Mouse (Mus musculus): Measurements from ENCODE around the gene Ttc27. TPM values are rescaled to one million over a fixed set of nuclear protein-coding genes. Genes with fewer than 3 reads are reported as not detected.

Ttc27 gene
- polyA plus RNA-seq, 1 experiment from 2014 or later = 16.1 TPM

DNA sequence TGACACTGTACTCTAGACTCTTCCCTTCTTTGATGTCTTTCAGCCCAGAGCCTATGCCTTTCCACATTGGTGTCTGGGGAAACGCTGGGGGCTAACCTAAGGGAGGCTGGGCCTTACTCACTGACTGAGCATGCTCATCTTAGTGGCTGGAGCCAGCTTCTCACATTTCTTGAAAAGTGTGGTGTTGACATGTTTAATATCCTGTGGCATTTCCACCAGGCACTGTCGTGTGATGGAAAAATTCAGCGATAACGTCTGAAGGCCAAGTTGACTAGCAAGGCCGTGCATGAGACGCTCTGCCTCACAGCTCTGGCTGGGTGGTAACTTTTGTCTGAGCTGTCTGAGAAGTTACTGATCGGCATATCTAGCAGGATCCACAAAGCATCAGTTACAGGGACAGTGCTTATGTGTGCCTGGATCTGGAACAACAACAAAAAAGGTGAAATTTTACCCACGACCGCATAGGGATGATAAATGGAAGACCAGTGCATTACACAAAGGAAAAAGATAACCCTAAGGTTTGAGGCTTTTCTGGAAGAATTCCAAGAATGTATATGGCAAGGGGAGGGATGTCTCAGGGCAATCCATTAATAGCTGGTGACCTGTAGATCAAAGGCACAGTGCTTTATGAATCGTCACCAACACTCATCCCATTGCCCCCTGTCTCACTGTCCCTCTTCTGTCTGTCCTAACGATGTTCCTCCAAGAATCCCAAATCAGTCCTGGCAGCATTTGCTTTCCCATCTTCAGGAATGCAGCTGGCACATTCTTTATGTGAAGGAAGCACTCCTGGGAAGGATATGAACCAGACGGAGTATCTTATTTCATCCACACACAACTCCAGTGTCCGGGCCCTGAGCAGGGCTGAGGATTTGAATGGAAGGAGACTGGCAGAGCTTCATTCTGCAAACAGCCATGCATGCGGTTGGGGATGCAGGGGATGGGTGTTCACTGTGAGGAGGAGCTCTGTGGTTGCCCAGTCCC, 152.9 kb downstream of the Ttc27 start:
- no peak for ATAC-seq
- Histone ChIP-seq H3K4me1 (replicated peaks) (peaks cover 23% of the 10 kb centered on the region), H3K27me3 (no peaks in the 10 kb centered on the region), H3K4me3 (replicated peaks) (no peak overlapping the region), H3K9me3 (no peaks in the 10 kb centered on the region), H3K4me2 (replicated peaks) (no peak overlapping the region), H3K9ac (replicated peaks) (no peak overlapping the region), H3K27ac (no peak overlapping the region), H3K36me3 (no peaks in the 10 kb centered on the region)
- WGBS = 79% methylated on average over 14 of the region's 14 CpGs

DNA sequence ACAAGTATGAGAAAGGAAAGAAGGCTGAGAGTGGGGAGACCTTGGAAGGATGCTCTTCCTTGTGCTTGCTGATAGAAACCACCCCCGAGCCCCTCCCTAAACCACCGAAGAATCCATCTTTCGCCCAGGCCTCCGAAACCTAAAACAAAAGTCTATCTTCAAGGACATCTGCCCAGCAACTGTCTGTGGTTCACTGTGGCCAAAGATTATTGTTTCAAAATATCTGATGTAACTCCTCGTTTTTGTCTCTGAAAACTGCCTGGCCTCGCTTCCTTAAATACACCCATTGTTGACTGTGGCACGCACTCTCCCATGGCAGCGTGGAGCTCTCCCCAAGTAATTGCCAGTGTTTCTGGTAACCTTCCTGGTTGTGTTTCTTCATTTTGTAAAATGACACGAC, 155.0 kb downstream of the Ttc27 start:
- no peaks in the 10 kb centered on the region for H3K36me3 ChIP-seq
- no peaks in the 10 kb centered on the region for H3K9me3 ChIP-seq
- peaks cover 13% of the 10 kb centered on the region for H3K4me1 ChIP-seq (replicated peaks)
- ATAC-seq = no peak
- H3K4me2 ChIP-seq (replicated peaks) = no peak overlapping the region
- H3K27ac ChIP-seq = no peak overlapping the region
- H3K27me3 ChIP-seq = no peaks in the 10 kb centered on the region
- no peak overlapping the region for H3K9ac ChIP-seq (replicated peaks)
- no peak overlapping the region for H3K4me3 ChIP-seq (replicated peaks)
- WGBS = 89% methylated on average over 9 of the region's 9 CpGs

DNA sequence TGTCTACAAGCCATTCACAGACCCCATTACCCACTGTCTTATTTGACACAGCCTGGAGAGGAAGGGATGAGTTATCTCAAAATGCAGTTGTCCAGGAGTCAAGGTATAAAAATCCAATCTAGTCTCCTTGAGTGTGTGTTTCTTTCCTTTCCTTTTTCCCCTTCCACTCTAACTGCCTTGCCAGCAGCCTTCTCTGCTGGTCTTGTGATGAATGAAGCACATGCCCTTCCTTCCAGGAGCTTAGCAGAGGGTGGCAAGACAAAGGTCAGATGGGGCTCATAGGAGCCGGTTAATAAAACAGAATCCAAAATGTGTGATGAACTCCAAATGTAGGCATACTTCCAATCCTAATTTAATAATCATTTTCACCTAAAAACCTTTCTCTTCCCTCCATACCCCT, 156.2 kb downstream of the Ttc27 start:
- Histone ChIP-seq H3K27me3 (no peaks in the 10 kb centered on the region), H3K4me1 (replicated peaks) (peaks cover 6% of the 10 kb centered on the region; the same call in 1 of the 2 replicates), H3K27ac (no peak overlapping the region), H3K36me3 (no peaks in the 10 kb centered on the region), H3K4me2 (replicated peaks) (no peak overlapping the region), H3K9ac (replicated peaks) (no peak overlapping the region), H3K4me3 (replicated peaks) (no peak overlapping the region), H3K9me3 (no peaks in the 10 kb centered on the region)
- WGBS = 83% methylated on average over 1 of the region's 1 CpGs
- ATAC-seq = no peak

DNA sequence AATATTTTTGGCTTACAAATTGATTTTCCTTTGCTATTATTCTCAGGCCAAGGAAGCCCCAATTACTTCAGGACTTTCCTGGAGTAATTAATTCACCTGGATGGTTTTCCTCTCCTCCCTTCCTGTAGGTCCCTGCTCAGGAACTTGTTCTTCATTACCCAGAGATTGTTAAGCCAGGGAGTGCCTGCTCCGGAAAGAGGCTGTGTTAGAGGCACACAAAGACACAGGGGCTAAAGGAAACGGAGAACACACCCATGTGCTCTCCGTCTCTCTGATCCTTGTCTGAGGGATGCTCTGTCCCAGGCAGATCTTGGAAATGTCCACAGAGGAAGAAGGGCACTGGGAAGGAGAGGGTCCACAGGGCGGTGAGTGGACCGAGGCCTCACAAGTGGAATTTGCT, 158.2 kb downstream of the Ttc27 start:
- no peak for ATAC-seq

DNA sequence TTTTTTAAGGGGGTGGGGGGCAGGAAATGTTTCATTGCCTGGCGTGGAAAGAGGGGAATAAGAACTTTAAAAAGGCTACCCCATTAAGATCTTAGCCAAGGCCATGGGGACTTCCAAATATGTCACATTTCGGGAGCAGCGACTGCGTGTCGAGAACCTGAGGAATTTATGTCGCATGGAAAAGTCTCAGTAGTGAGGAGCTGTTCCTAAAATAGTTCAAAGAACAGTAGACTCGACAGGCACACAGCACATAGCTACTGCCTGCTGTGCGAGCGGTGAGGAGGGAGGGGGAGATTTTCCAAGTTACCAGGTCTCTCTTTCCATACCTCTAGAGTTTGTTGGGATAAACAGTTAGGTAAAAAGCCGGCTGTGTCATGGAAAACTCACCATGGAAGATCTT, 159.4 kb downstream of the Ttc27 start:
- Histone ChIP-seq H3K4me1 (replicated peaks) (no peaks in the 10 kb centered on the region), H3K9ac (replicated peaks) (no peak overlapping the region), H3K36me3 (no peaks in the 10 kb centered on the region), H3K9me3 (no peaks in the 10 kb centered on the region), H3K4me3 (replicated peaks) (no peak overlapping the region), H3K27me3 (no peaks in the 10 kb centered on the region), H3K27ac (no peak overlapping the region), H3K4me2 (replicated peaks) (no peak overlapping the region)
- WGBS = 80% methylated on average over 10 of the region's 10 CpGs
- no peak for ATAC-seq

More for the DNA sequence above, 158.2 kb downstream of the Ttc27 start:
- Histone ChIP-seq H3K4me3 (replicated peaks) (no peak overlapping the region), H3K4me1 (replicated peaks) (no peaks in the 10 kb centered on the region), H3K9ac (replicated peaks) (no peak overlapping the region), H3K4me2 (replicated peaks) (no peak overlapping the region), H3K27ac (no peak overlapping the region), H3K27me3 (no peaks in the 10 kb centered on the region), H3K36me3 (no peaks in the 10 kb centered on the region), H3K9me3 (no peaks in the 10 kb centered on the region)
- WGBS = 93% methylated on average over 5 of the region's 5 CpGs

DNA sequence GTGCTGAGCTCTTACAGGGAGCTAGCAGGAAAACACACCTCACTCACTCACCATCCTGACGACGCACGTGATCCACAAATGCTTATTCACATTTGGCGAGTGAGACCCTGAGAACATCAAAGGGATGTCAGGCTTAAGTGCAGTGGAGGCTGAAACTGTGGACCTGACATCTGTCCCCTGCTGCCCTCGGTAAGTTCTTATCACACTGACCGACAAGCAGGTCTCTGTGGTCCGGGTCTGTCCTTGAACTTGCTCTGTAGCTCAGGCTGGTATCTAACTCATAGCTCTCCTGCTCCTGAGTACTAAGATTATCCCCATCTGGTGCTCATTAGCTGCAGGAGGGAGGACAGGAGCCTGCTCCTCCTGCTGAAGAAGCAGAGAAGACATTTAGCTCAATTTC, 162.2 kb downstream of the Ttc27 start:
- H3K9me3 ChIP-seq = no peaks in the 10 kb centered on the region
- ATAC-seq = no peak
- WGBS = 75% methylated on average over 7 of the region's 7 CpGs

DNA sequence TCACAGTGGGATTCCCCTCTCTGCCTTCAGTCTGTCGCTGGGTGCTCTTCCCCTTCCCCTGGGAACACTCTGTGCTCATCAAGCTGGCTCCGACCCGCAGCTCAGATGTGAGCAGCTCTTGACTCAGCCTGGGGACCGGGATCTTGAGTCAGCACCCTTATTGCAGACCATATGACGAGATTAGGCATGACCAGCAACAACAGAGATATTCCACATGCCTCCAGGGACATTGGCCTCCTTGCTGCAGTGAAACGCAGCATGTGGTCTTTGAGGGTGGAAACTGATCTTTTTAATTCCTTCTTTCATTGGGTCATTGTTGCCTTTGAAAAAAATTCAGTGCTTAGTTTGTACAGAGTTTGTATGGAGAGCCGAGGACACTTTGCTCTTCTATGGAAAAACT, 169.5 kb downstream of the Ttc27 start:
- H3K9ac ChIP-seq (replicated peaks) = no peak overlapping the region
- no peak overlapping the region for H3K4me2 ChIP-seq (replicated peaks)
- no peak overlapping the region for H3K4me3 ChIP-seq (replicated peaks)
- ATAC-seq = no peak
- no peak overlapping the region for H3K27ac ChIP-seq
- WGBS = 37% methylated on average over 7 of the region's 7 CpGs
- H3K9me3 ChIP-seq = no peaks in the 10 kb centered on the region
- H3K4me1 ChIP-seq (replicated peaks) = peaks cover 4% of the 10 kb centered on the region; the same call in 1 of the 2 replicates
- no peaks in the 10 kb centered on the region for H3K36me3 ChIP-seq
- H3K27me3 ChIP-seq = no peaks in the 10 kb centered on the region

More for the DNA sequence above, 162.2 kb downstream of the Ttc27 start:
- Histone ChIP-seq H3K9ac (replicated peaks) (no peak overlapping the region), H3K4me2 (replicated peaks) (no peak overlapping the region), H3K27ac (no peak overlapping the region), H3K4me3 (replicated peaks) (no peak overlapping the region), H3K36me3 (no peaks in the 10 kb centered on the region), H3K27me3 (no peaks in the 10 kb centered on the region), H3K4me1 (replicated peaks) (no peaks in the 10 kb centered on the region)

DNA sequence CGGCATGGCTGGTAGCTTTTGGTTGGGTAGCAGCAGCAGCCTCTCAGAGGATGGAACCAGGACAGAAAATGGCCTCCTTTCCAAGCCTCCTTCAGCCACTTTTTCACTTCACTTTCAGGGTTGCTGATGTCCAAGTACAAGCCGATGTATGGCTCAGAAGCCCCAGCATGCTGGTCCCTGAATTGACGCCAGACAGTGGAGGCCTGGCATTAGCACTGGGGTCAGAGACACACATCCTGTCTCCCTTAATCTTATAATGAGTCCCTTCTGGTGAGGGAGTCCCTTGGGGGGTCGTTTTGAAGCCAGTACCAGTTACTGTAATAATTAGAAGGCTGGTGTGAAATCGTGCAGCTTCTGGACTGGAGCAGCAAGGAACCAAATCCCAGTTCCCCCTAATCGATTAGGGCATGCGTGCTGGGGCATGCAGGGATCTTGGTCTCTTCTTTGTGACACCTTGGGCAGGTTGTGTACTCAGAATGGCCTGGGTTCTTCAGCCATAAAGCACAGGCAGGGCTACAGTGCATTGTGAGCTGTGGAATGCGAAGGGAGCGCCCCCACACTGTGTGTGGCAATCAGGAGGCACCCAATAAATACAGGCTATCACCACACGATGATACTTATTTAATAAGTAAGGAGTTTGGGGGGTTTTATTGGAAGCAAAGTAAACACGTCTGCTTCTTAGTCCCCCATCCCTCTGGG, 171.5 kb downstream of the Ttc27 start:
- Histone ChIP-seq H3K4me3 (replicated peaks) (no peak overlapping the region), H3K4me1 (replicated peaks) (peaks cover 4% of the 10 kb centered on the region; the same call in 1 of the 2 replicates), H3K9me3 (no peaks in the 10 kb centered on the region), H3K9ac (replicated peaks) (no peak overlapping the region), H3K27me3 (no peaks in the 10 kb centered on the region), H3K4me2 (replicated peaks) (no peak overlapping the region), H3K27ac (no peak overlapping the region), H3K36me3 (no peaks in the 10 kb centered on the region)
- peak; percentile 20; the same call in 1 of the 2 replicates for ATAC-seq
- 76% methylated on average over 11 of the region's 11 CpGs for WGBS

DNA sequence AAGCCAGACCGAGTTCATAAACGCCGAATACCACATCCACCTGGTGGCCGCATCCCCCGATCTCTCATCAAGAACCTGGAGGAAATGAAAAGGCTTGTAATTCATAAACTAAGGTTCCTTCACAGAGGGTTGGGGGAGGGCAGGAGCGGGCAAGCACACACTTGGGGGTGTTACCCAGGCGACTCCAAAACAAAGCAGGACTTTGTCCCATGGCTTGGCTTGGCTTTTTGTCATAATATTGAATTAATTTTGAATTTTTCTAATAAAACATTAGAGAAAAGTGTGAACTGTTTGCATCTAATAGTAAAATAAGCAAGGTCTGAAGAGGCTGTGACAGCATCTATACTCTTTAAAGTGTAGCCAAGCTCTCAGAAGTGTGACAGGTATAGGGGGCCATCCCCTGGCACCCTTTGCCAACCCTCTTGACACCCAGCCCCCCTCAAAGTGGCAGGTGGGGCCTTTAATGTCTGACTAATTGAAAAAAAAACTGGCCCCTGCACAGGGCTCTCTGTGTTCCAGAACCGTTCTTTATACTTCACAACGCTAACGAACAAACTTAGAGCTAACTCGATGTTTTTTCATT, 172.1 kb downstream of the Ttc27 start:
- no peaks in the 10 kb centered on the region for H3K9me3 ChIP-seq
- no peak overlapping the region for H3K4me3 ChIP-seq (replicated peaks)
- H3K27ac ChIP-seq = no peak overlapping the region
- H3K9ac ChIP-seq (replicated peaks) = no peak overlapping the region
- no peaks in the 10 kb centered on the region for H3K36me3 ChIP-seq
- H3K27me3 ChIP-seq = no peaks in the 10 kb centered on the region
- 89% methylated on average over 11 of the region's 11 CpGs for WGBS
- no peak overlapping the region for H3K4me2 ChIP-seq (replicated peaks)
- peaks cover 4% of the 10 kb centered on the region; the same call in 1 of the 2 replicates for H3K4me1 ChIP-seq (replicated peaks)
- ATAC-seq = no peak

DNA sequence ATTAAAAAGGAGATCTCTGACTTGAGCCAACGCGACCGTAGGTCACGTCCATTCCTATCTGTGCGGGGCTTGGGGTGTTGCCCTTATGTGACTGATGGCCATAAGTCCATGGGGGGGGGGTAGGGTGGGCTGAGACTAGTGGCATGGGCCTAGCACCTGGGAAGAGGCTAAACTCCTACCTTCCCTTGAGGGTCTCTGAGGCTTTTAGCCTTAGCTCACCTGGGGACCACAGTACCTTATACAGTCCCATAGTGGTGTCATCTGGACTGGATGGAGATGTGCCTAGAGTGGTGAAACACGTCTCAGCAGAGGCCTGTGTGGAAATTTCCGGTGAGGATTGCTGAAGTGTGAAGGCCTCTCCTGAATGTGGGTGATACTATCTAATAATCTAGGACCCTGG, 184.9 kb downstream of the Ttc27 start:
- Histone ChIP-seq H3K4me2 (replicated peaks) (no peak overlapping the region), H3K4me1 (replicated peaks) (0 out of 2 replicates have a peak, but pooled peaks cover 6% of the 10 kb centered on the region), H3K9me3 (no peaks in the 10 kb centered on the region), H3K27me3 (no peaks in the 10 kb centered on the region), H3K27ac (no peak overlapping the region), H3K4me3 (replicated peaks) (no peak overlapping the region), H3K9ac (replicated peaks) (no peak overlapping the region), H3K36me3 (no peaks in the 10 kb centered on the region)
- WGBS = 95% methylated on average over 7 of the region's 7 CpGs
- no peak; the same call in 1 of the 2 replicates for ATAC-seq

DNA sequence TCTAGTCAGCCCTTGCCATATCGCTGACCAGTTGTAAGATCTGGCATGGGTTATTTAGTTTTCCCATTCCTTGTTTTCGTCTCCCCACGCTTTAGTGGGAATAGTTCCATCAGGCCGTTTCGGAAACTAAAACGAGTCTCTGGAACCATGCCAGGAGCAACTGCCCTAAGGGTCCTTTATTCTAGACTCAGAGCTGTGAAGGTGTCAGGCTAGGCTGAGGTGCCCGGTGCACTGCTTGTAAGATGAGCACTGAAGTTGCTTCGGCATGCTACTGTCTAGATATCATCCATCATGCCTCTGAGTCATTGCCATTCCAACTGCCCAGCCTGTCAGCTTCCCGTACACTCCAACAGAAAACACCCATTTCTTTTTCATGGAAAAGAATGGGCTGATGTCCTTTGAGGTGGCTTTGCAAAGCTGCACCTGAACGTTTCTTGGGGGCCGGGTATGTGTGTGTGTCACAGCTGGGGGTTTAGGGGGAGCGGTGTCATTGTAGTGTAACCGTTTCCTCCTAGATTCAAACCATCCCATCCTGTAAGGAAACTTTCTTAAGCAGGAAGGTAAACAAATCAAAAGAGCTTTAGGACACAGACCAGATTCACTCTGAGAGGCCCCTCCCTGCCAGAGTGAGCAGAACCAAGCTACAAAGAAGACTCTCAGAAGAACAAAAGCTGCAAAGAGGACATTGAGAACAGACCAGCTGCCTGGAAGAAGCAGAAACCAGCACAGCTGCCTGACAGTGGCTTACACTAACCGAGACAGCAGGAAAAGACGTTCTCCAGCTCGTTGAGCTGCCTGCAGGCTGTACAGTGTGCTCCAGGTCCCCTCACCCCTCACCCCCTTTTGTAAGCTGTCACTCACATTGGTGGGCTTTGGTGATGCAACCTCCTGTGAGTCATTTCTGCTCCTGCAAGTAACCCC, 186.1 kb downstream of the Ttc27 start:
- Histone ChIP-seq H3K27ac (no peak overlapping the region), H3K9ac (replicated peaks) (no peak overlapping the region), H3K4me1 (replicated peaks) (0 out of 2 replicates have a peak, but pooled peaks cover 6% of the 10 kb centered on the region), H3K27me3 (no peaks in the 10 kb centered on the region), H3K36me3 (no peaks in the 10 kb centered on the region), H3K9me3 (no peaks in the 10 kb centered on the region), H3K4me3 (replicated peaks) (no peak overlapping the region), H3K4me2 (replicated peaks) (no peak overlapping the region)
- 68% methylated on average over 16 of the region's 16 CpGs for WGBS
- ATAC-seq = peak; percentile 43; the same call in 1 of the 2 replicates
